Mouse (Mus musculus) heart, postnatal 0 days (tissue): ENCODE measurements at regions not wholly inside any gene's neighbourhood (a gene's known extent, or its start where the extent isn't known, plus 50 kb on each side); places are given as distances from the start of the nearest gene placed in this dataset.

Experiments
- CTCF ChIP-seq: IDR thresholded peaks from 2 replicates; pipeline ENCODE4 v1.5.1; 2016; ENCODE audit warnings: antibody characterized with exemption, control low read depth, low read depth
- EP300 ChIP-seq: IDR thresholded peaks from 2 replicates; pipeline ENCODE4 v1.6.1; 2016; ENCODE audit warnings: antibody characterized with exemption, low read depth

DNA sequence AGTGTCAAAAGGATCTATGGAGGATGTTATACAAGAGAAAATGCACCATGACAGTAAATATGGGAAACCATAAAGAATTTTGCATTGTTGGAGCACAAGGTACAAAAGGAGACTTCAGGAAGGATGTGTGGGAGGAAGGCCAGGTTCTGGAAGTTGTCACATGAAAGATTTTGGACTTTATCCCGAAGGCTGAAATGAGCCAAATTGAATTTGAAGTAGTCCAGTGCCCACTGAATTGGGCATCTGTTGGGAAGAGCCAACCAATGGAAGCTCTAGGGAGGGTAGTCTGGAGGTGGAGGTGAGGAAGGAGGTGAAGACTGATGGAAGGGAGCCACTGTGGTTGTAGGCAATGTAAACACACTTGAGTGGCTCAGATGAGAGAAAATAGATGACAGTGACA lies 1445.6 kb downstream of the Gsdmc2 start:
- TF ChIP-seq EP300, result no peak
- TF ChIP-seq CTCF, result no peak
